Mouse (Mus musculus) kidney, postnatal 4 days (tissue): ENCODE measurements around the gene Psg21.
"Not testable (repeated sequence)": the region's sequence is repeated elsewhere in the genome, so short reads cannot be mapped to it uniquely, and the experiment has no call there.

Source experiments
- DNase-seq, 2 experiments: peaks; one replicate each; pipeline ENCODE4 v3.0.0; 2021; ENCODE audit warnings: mixed read lengths in 2 of 2

Gene Psg21

GRCm38 (mm10) chr7:18656625-18657024, at the start of gene Psg21:
Psg21 (minus strand) TSS chr7:18656725.
- DNase-seq: not testable (repeated sequence)

GRCm38 (mm10) chr7:18686085-18686484, 29.6 kb upstream of the Psg21 start, which contains the start of gene Psg20:
Psg20 (minus strand) TSS chr7:18686185.
- DNase-seq: no peak

GRCm38 (mm10) chr7:18685586-18685985, 29.1 kb upstream of the Psg21 start:
- no peak for DNase-seq

GRCm38 (mm10) chr7:18679772-18680171, 23.2 kb upstream of the Psg21 start:
- DNase-seq: peak; percentile 23 to 35

- not testable (repeated sequence) for DNase-seq
Measured at GRCm38 (mm10) chr7:18626921-18627320, 29.6 kb downstream of the Psg21 start.

- DNase-seq: not testable (repeated sequence)
Measured at GRCm38 (mm10) chr7:18616401-18616800, 40.1 kb downstream of the Psg21 start, which contains the start of gene Psg23. Psg23 (minus strand) TSS chr7:18616501.
